Mouse (Mus musculus) pancreas, adult 10 weeks (tissue): ENCODE measurements around the gene Skint5. TPM values are rescaled to one million over a fixed set of nuclear protein-coding genes. Genes with fewer than 3 reads are reported as not detected.

Source experiments
- polyA plus RNA-seq: library from polyadenylated mRNA; stranded (reverse); fragments of 350-450 nt; fragmentation: Illumina TruSeq; extraction: RNeasy Lipid Tissue Mini Kit (QIAGEN cat#74804); gene quantifications from one replicate; pipeline ENCODE4 v1.2.3, GENCODE M21; 2015; ENCODE audit warnings: low read depth, low replicate concordance; ENCODE audit not compliant: insufficient read depth

Gene Skint5
- not detected for polyA plus RNA-seq

GRCm38 (mm10) chr4:113999403-113999802 is at the start of gene Skint5:
TSS of gene Skint5 (minus strand) at chr4:113999503.

Other genes with a start within 250 kb of the Skint5 start
- not detected for gene Skint11, start 163.9 kb upstream of the Skint5 start, polyA plus RNA-seq